Mouse (Mus musculus) limb, embryonic 14.5 days (tissue): ENCODE results near the gene Eif2b5. TPM values are rescaled to one million over a fixed set of nuclear protein-coding genes. Genes with fewer than 3 reads are reported as not detected.
"Not testable (repeated sequence)": the region's sequence is repeated elsewhere in the genome, so short reads cannot be mapped to it uniquely, and the experiment has no call there.

Experiments
- ATAC-seq: fragments of 200-750 bp; cut with Nextera tagmentation; 2 replicates; pipeline ENCODE4 v1.8.0; 2017; ENCODE audit warnings: low read depth, moderate number of reproducible peaks, moderate TSS enrichment; ENCODE audit not compliant: low FRiP score
- DNase-seq: peaks from one replicate; pipeline ENCODE4 v3.0.0-alpha.2; 2015; ENCODE audit warnings: low spot score
- H3K27ac ChIP-seq: fragments of 300-500 bp; sonication (generic); replicated peaks from 2 replicates; pipeline ENCODE4 v1.5.1; 2014; ENCODE audit warnings: low read depth, mild to moderate bottlenecking, low read length, moderate library complexity, mixed read lengths
- H3K27me3 ChIP-seq: fragments of 300-500 bp; sonication (generic); 2 replicates; pipeline ENCODE4 v1.6.1; 2014; ENCODE audit warnings: low read length, mixed read lengths; ENCODE audit not compliant: control insufficient read depth, insufficient read depth
- H3K36me3 ChIP-seq: fragments of 300-500 bp; sonication (generic); 2 replicates; pipeline ENCODE4 v1.6.1; 2014; ENCODE audit warnings: mild to moderate bottlenecking, low read length, moderate library complexity, mixed read lengths; ENCODE audit not compliant: control insufficient read depth, insufficient read depth
- H3K4me1 ChIP-seq: fragments of 300-500 bp; sonication (generic); 2 replicates; pipeline ENCODE4 v1.6.1; 2014; ENCODE audit warnings: antibody characterized with exemption, low read length, mixed read lengths; ENCODE audit not compliant: control insufficient read depth, insufficient read depth
- H3K4me2 ChIP-seq: fragments of 300-500 bp; sonication (generic); replicated peaks from 2 replicates; pipeline ENCODE4 v1.6.1; 2014; ENCODE audit warnings: low read depth, mild to moderate bottlenecking, low read length, moderate library complexity; ENCODE audit not compliant: severe bottlenecking
- H3K4me3 ChIP-seq: fragments of 300-500 bp; sonication (generic); replicated peaks from 2 replicates; pipeline ENCODE4 v1.5.1; 2014; ENCODE audit warnings: low read length
- H3K9ac ChIP-seq: fragments of 300-500 bp; sonication (generic); 2 replicates; pipeline ENCODE4 v1.6.1; 2014; ENCODE audit warnings: mild to moderate bottlenecking, low read depth, low read length, moderate library complexity; ENCODE audit not compliant: severe bottlenecking
- H3K9me3 ChIP-seq: fragments of 300-500 bp; sonication (generic); 2 replicates; pipeline ENCODE4 v1.6.1; 2016; ENCODE audit warnings: low read length; ENCODE audit not compliant: control insufficient read depth
- POLR2A ChIP-seq: fragments of 200-500 bp; IDR thresholded peaks from 2 replicates; pipeline ENCODE4 v1.8.0; 2012; ENCODE audit warnings: inconsistent platforms, mild to moderate bottlenecking, moderate library complexity, borderline replicate concordance; ENCODE audit not compliant: insufficient read depth, insufficient read length; ENCODE audit errors: extremely low read depth
- whole genome bisulfite sequencing: fragments of 180-500 bp; shearing (Covaris S2); extraction: QIAGEN DNeasy Blood & Tissue Kit; methylation state at CpG from one replicate; pipeline ENCODE4 v1.1.7; 2014; 5-methylcytosine and 5-hydroxymethylcytosine counted together
- polyA plus RNA-seq, 2 experiments: library from polyadenylated mRNA; depleted of rRNA in 1 of 2; stranded (reverse) in 1 of 2; unstranded in 1 of 2; fragments of >200 nt; fragmentation: Nextera tagmentation in 1 of 2; extraction: Ambion mirVana in 1 of 2; gene quantifications; 2 replicates each; pipeline versions ENCODE4 v1.2.1 to v1.2.3; 2012 to 2014

Gene Eif2b5
- polyA plus RNA-seq, 2 experiments: 45.1 to 90.6 TPM

- ATAC-seq: no peak
- TF ChIP-seq POLR2A: no peak
- WGBS: 58% methylated on average over 2 of the region's 2 CpGs
These were observed 16.9 kb upstream of the Eif2b5 start for GRCm38 (mm10) chr16:20481746-20482145.

GRCm38 (mm10) chr16:20483716-20484115 is 14.9 kb upstream of the Eif2b5 start:
- DNase-seq, H3K27me3 ChIP-seq, ATAC-seq, H3K9ac ChIP-seq, H3K4me2 ChIP-seq, H3K9me3 ChIP-seq, H3K36me3 ChIP-seq, H3K27ac ChIP-seq, H3K4me1 ChIP-seq, H3K4me3 ChIP-seq: not testable (repeated sequence)
- 89% methylated on average over 7 of the region's 7 CpGs for WGBS

More at GRCm38 (mm10) chr16:20481746-20482145, 16.9 kb upstream of the Eif2b5 start:
- no peak for DNase-seq
- Histone ChIP-seq H3K4me2 (no peak overlapping the region), H3K4me1 (peaks cover 2% of the 10 kb centered on the region; the same call in 1 of the 2 replicates), H3K9ac (no peak overlapping the region), H3K9me3 (no peaks in the 10 kb centered on the region), H3K36me3 (no peaks in the 10 kb centered on the region), H3K4me3 (no peak overlapping the region), H3K27ac (no peak overlapping the region), H3K27me3 (no peaks in the 10 kb centered on the region)

GRCm38 (mm10) chr16:20485061-20485460 is 13.6 kb upstream of the Eif2b5 start:
- no peak for TF ChIP-seq POLR2A
- WGBS: 29% methylated on average over 4 of the region's 4 CpGs
- no peak overlapping the region for H3K4me3 ChIP-seq
- no peak overlapping the region for H3K27ac ChIP-seq
- no peaks in the 10 kb centered on the region for H3K4me1 ChIP-seq
- H3K36me3 ChIP-seq: no peaks in the 10 kb centered on the region
- no peaks in the 10 kb centered on the region for H3K27me3 ChIP-seq
- DNase-seq (no peak), ATAC-seq (no peak)
- H3K4me2 ChIP-seq: no peak overlapping the region
- H3K9ac ChIP-seq: no peak overlapping the region
- H3K9me3 ChIP-seq: no peaks in the 10 kb centered on the region

GRCm38 (mm10) chr16:20486048-20486447 is 12.6 kb upstream of the Eif2b5 start:
- ATAC-seq: no peak

GRCm38 (mm10) chr16:20488151-20488550 is 10.5 kb upstream of the Eif2b5 start:
- no peak overlapping the region for H3K4me3 ChIP-seq
- H3K4me2 ChIP-seq: no peak overlapping the region
- no peaks in the 10 kb centered on the region for H3K27me3 ChIP-seq
- DNase-seq (no peak), ATAC-seq (no peak)
- H3K9ac ChIP-seq: no peak overlapping the region
- no peaks in the 10 kb centered on the region for H3K9me3 ChIP-seq
- TF ChIP-seq POLR2A: no peak
- no peaks in the 10 kb centered on the region for H3K4me1 ChIP-seq
- no peak overlapping the region for H3K27ac ChIP-seq
- 59% methylated on average over 1 of the region's 1 CpGs for WGBS
- no peaks in the 10 kb centered on the region for H3K36me3 ChIP-seq

More at GRCm38 (mm10) chr16:20486048-20486447, 12.6 kb upstream of the Eif2b5 start:
- no peak for TF ChIP-seq POLR2A
- 54% methylated on average over 3 of the region's 3 CpGs for WGBS
- DNase-seq: no peak
- H3K27ac ChIP-seq: no peak overlapping the region
- no peak overlapping the region for H3K4me3 ChIP-seq
- H3K9ac ChIP-seq: no peak overlapping the region
- H3K36me3 ChIP-seq: no peaks in the 10 kb centered on the region
- no peaks in the 10 kb centered on the region for H3K4me1 ChIP-seq
- no peaks in the 10 kb centered on the region for H3K9me3 ChIP-seq
- H3K4me2 ChIP-seq: no peak overlapping the region
- H3K27me3 ChIP-seq: no peaks in the 10 kb centered on the region

- H3K4me3 ChIP-seq, ATAC-seq, H3K4me1 ChIP-seq, H3K9ac ChIP-seq, H3K36me3 ChIP-seq, H3K4me2 ChIP-seq, H3K9me3 ChIP-seq, H3K27ac ChIP-seq, DNase-seq, H3K27me3 ChIP-seq: not testable (repeated sequence)
- WGBS: 86% methylated on average over 9 of the region's 9 CpGs
These were observed 9.9 kb upstream of the Eif2b5 start for GRCm38 (mm10) chr16:20488751-20489150.
